ENCODE assay signal across 8 mouse cellular contexts in the genomic region with DNA sequence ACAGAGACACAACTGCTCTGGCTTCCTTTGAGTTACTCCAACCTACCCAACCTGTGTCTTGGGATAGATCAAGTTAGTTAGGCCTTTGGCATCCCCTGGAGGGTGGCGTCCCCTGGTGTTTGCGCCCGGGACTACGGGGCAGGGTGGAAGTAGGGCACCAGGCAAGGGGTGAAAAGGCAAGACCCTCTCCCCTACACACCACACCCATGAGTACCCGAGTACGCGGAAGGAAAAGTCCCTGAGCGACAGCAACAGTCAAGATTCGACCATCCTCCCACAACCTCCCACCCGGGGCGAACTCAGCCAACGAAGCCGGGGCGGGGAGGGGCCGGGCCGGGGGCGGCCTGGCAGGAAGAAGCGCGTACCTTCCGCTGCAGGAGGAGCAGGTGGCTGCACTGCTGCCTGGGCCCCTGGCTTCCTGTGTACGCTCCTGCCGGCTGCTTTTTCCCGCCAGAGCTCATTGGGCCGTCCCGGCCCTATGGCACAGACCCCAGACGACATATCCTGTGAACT. TPM values are rescaled to one million over a fixed set of nuclear protein-coding genes. Genes with fewer than 3 reads are reported as not detected.
DNase-seq lines count a peak whose midpoint lies in the region; ATAC-seq lines count a peak whose summit lies in the region.

Gene Carmil2 (plus strand): TSS at position 479 of the 513 bp plus-strand sequence.

- peak; percentile 90 for DNase-seq in CD4-positive helper T cell, adult 2 months (ENCODE audit: low read depth, low spot score)
- DNase-seq in R1 (ENCODE audit: low read depth, low spot score) = peak; percentile 81
- peak; percentile 65 for DNase-seq in embryonic facial prominence, embryonic 10.5 days (ENCODE audit: low spot score)
- DNase-seq in kidney, postnatal 10 days = peak; percentile 81
- peak; percentile 64 to 69 for DNase-seq in lung, adult 18-20 months
- DNase-seq in right cerebral cortex, postnatal 36 days (ENCODE audit: low spot score in 2 of 2) = no peak

- peaks cover 39% of the 10 kb centered on the region for H3K36me3 ChIP-seq in embryonic facial prominence, embryonic 10.5 days (replicated peaks)
- peaks cover 21% of the 10 kb centered on the region for H3K36me3 ChIP-seq in heart, embryonic 15.5 days
- peaks cover 20% of the 10 kb centered on the region for H3K36me3 ChIP-seq in neural tube, embryonic 14.5 days (ENCODE audit: control insufficient read depth, insufficient read depth, low read length)

- peak within 1 kb of the TSS; percentile 30; the same call in 1 of the 2 replicates for H3K4me3 ChIP-seq in embryonic facial prominence, embryonic 10.5 days
- peak within 1 kb of the TSS; percentile 24 for H3K4me3 ChIP-seq in heart, embryonic 15.5 days
- no peak within 1 kb of the TSS for H3K4me3 ChIP-seq in neural tube, embryonic 14.5 days (ENCODE audit: low read depth, low read length)

- peaks cover 15% of the 10 kb centered on the region for H3K4me1 ChIP-seq in embryonic facial prominence, embryonic 10.5 days
- peaks cover 6% of the 10 kb centered on the region for H3K4me1 ChIP-seq in heart, embryonic 15.5 days (replicated peaks)
- H3K4me1 ChIP-seq in neural tube, embryonic 14.5 days (ENCODE audit: control insufficient read depth, insufficient read depth, low read length) = no peaks in the 10 kb centered on the region

- peak within 1 kb of the TSS; percentile 23; the same call in 1 of the 2 replicates for H3K9ac ChIP-seq in heart, embryonic 15.5 days
- no peak within 1 kb of the TSS for H3K9ac ChIP-seq in neural tube, embryonic 14.5 days (replicated peaks; ENCODE audit: low read depth, low read length)

- WGBS in embryonic facial prominence, embryonic 10.5 days = 10% methylated on average over 26 of the region's 26 CpGs
- WGBS in heart, embryonic 15.5 days = 12% methylated on average over 26 of the region's 26 CpGs
- WGBS in neural tube, embryonic 14.5 days = 11% methylated on average over 26 of the region's 26 CpGs

- ATAC-seq in heart, embryonic 15.5 days (replicated peaks; ENCODE audit: insufficient number of reproducible peaks, insufficient read depth, low FRiP score, low read depth) = peak; percentile 69
- ATAC-seq in neural tube, embryonic 14.5 days (ENCODE audit: low read depth) = peak; percentile 45; the same call in 1 of the 2 replicates

- peaks cover 6% of the 10 kb centered on the region; the same call in 1 of the 2 replicates for H3K27me3 ChIP-seq in embryonic facial prominence, embryonic 10.5 days (replicated peaks; ENCODE audit: low read depth, poor library complexity, severe bottlenecking)
- peaks cover 16% of the 10 kb centered on the region for H3K27me3 ChIP-seq in heart, embryonic 15.5 days
- no peaks in the 10 kb centered on the region for H3K27me3 ChIP-seq in neural tube, embryonic 14.5 days (ENCODE audit: control insufficient read depth, insufficient read depth, low read length)

- peak within 1 kb of the TSS; percentile 53 for H3K4me2 ChIP-seq in heart, embryonic 15.5 days
- no peak within 1 kb of the TSS for H3K4me2 ChIP-seq in neural tube, embryonic 14.5 days (ENCODE audit: low read depth, low read length)

- 0 out of 2 replicates have a peak within 1 kb of the TSS, but pooled peaks have one; percentile 8 for H3K27ac ChIP-seq in embryonic facial prominence, embryonic 10.5 days (replicated peaks)
- 0 out of 2 replicates have a peak within 1 kb of the TSS, but pooled peaks have one; percentile 28 for H3K27ac ChIP-seq in heart, embryonic 15.5 days
- no peak within 1 kb of the TSS for H3K27ac ChIP-seq in neural tube, embryonic 14.5 days (ENCODE audit: low read depth, low read length)

- no peaks in the 10 kb centered on the region for H3K9me3 ChIP-seq in embryonic facial prominence, embryonic 10.5 days
- H3K9me3 ChIP-seq in heart, embryonic 15.5 days (replicated peaks) = no peaks in the 10 kb centered on the region
- no peaks in the 10 kb centered on the region for H3K9me3 ChIP-seq in neural tube, embryonic 14.5 days (ENCODE audit: control insufficient read depth, low read length)

RNA-seq across cellular contexts. Expression of gene Carmil2, which starts in this region (rescaled TPM):
- polyA plus RNA-seq in embryonic facial prominence, embryonic 10.5 days (2016; fragmentation: Nextera tagmentation; extraction: Ambion mirVana) = 1.5 TPM in 2 replicates
- 0.26 and 2.4 TPM in 2 replicates for polyA plus RNA-seq in heart, embryonic 15.5 days (2015; fragmentation: Nextera tagmentation; extraction: Ambion mirVana)
- 21.7 and 22.3 TPM in 2 replicates for polyA plus RNA-seq in neural tube, embryonic 14.5 days (2014; fragmentation: Nextera tagmentation; extraction: Ambion mirVana)

Comparison
In these comparisons a context has a peak if more than half of its experiments do, and no peak if none do; other contexts are left out.
1. DNase-seq: peak in CD4-positive helper T cell, adult 2 months (single experiment), R1 (single experiment), embryonic facial prominence, embryonic 10.5 days (single experiment), kidney, postnatal 10 days (single experiment) and lung, adult 18-20 months (2 of 2); none in right cerebral cortex, postnatal 36 days (0 of 2).